Mouse (Mus musculus): ENCODE measurements around the gene Mcam.

DNA sequence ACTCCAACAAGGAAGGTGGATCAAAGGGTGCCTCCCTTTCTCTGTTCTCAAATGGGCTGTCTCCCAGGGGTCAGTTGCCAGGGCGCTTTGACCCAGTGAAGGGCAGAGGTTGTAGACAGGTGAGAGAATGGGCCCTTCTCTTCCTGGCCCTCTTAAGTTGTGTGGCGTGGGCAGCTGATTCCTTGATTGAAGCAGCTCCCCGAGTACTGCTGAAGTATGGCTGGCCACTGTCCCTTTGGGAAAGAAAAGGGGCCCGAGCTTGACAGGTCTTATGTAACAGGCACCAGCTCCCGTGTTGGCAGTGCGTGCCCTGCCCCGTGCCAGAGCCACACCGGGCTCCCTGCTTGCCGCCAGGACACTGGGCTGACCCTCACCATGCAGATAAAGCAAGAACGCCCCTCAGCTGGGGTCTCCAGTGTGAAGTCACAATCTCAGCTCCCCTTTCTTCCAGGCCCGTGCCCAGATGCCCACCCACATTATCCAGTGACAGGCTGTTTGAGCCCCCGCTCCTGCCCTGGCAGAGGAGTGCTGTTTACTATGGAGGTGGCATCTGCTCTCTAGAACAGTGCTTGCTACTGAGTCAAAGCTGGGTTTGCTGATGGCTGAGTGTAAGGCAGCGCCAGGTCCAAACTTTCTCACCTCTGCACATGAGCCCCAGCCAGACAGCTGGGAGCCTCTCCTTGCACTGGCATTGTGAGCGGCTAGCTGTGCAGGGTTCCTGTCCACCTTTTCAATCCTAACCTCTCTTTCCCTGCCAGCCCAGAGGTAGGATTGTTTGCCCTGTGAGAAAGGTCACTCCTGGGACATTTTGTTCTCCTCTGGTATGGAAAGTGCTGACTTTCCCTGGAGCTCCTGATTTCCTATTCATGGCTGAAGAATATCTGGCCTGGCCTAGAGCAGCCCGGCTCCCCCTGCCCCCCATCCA lies 48.3 kb upstream of the Mcam start:
- TF ChIP-seq CTCF (conservative IDR thresholded peaks at IDR 0.05; ENCODE audit: insufficient read depth, insufficient read length, low read depth, low read length) (no peak), POLR2A (IDR thresholded peaks at IDR 0.05; ENCODE audit: low read depth, low read length) (peak; percentile 66)

Data from kidney, adult 2 months (tissue).